Mouse (Mus musculus) embryo, embryonic 10 days (tissue): Measurements from ENCODE around the gene Nmnat2.
A peak's percentile ranks its signal among the peaks of the same experiment; 100 is the strongest.

Source experiments
- DNase-seq: peaks from one replicate; pipeline ENCODE4 v3.0.0-alpha.2; 2015; ENCODE audit warnings: low spot score

Gene Nmnat2

GRCm38 (mm10) chr1:152983416-152983815 is 28.6 kb downstream of the Nmnat2 start:
- DNase-seq = no peak

- DNase-seq = no peak
Observed at GRCm38 (mm10) chr1:152986981-152987380, 32.2 kb downstream of the Nmnat2 start.

GRCm38 (mm10) chr1:152990067-152990466 is 35.3 kb downstream of the Nmnat2 start:
- no peak for DNase-seq

GRCm38 (mm10) chr1:152992271-152993134 is 37.7 kb downstream of the Nmnat2 start:
- DNase-seq = no peak

- DNase-seq = no peak
Observed at GRCm38 (mm10) chr1:152993803-152994202, 39.0 kb downstream of the Nmnat2 start.

GRCm38 (mm10) chr1:152999983-153000382 is 45.2 kb downstream of the Nmnat2 start:
- no peak for DNase-seq

GRCm38 (mm10) chr1:153000486-153001228 is 45.9 kb downstream of the Nmnat2 start:
- DNase-seq = no peak

GRCm38 (mm10) chr1:153002295-153003050 is 47.7 kb downstream of the Nmnat2 start:
- no peak for DNase-seq

GRCm38 (mm10) chr1:153004472-153004871 is 49.7 kb downstream of the Nmnat2 start:
- DNase-seq = no peak

- no peak for DNase-seq
Observed at GRCm38 (mm10) chr1:153006054-153006453, 51.3 kb downstream of the Nmnat2 start.

GRCm38 (mm10) chr1:153006761-153007160 is 52.0 kb downstream of the Nmnat2 start:
- no peak for DNase-seq

GRCm38 (mm10) chr1:153007292-153007691 is 52.5 kb downstream of the Nmnat2 start:
- DNase-seq = no peak

GRCm38 (mm10) chr1:153007824-153008223 is 53.0 kb downstream of the Nmnat2 start:
- DNase-seq = no peak

- no peak for DNase-seq
Observed at GRCm38 (mm10) chr1:153009338-153009737, 54.5 kb downstream of the Nmnat2 start.

GRCm38 (mm10) chr1:153010353-153011351 is 55.9 kb downstream of the Nmnat2 start:
- DNase-seq = no peak

GRCm38 (mm10) chr1:153011544-153011943 is 56.8 kb downstream of the Nmnat2 start:
- DNase-seq = no peak

GRCm38 (mm10) chr1:153013541-153014288 is 58.9 kb downstream of the Nmnat2 start:
- no peak for DNase-seq

- peak; percentile 57 for DNase-seq
Observed at GRCm38 (mm10) chr1:153014431-153015186, 59.8 kb downstream of the Nmnat2 start.

- peak; percentile 72 for DNase-seq
Observed at GRCm38 (mm10) chr1:153016465-153017163, 61.8 kb downstream of the Nmnat2 start.
